Mouse (Mus musculus) forebrain, embryonic 11.5 days (tissue): ENCODE measurements around the gene Prps1l1. TPM values are rescaled to one million over a fixed set of nuclear protein-coding genes. Genes with fewer than 3 reads are reported as not detected.
A peak's percentile ranks its signal among the peaks of the same experiment; 100 is the strongest.

ENCODE experiments used
- ATAC-seq: fragments of 200-750 bp; cut with Nextera tagmentation; replicated peaks from 2 replicates; pipeline ENCODE4 v1.8.0; 2017; ENCODE audit warnings: moderate TSS enrichment; ENCODE audit not compliant: low FRiP score
- DNase-seq: peaks from one replicate; pipeline ENCODE4 v3.0.0-alpha.2; 2017; ENCODE audit warnings: low spot score
- H3K27ac ChIP-seq: fragments of 300-500 bp; sonication (generic); 2 replicates; pipeline ENCODE4 v1.5.1; 2014; ENCODE audit warnings: low read depth, low read length
- H3K27me3 ChIP-seq: fragments of 300-500 bp; sonication (generic); 2 replicates; pipeline ENCODE4 v1.6.1; 2014; ENCODE audit warnings: mild to moderate bottlenecking, low read length, mixed read lengths; ENCODE audit not compliant: control insufficient read depth, insufficient read depth
- H3K36me3 ChIP-seq: fragments of 300-500 bp; sonication (generic); 2 replicates; pipeline ENCODE4 v1.6.1; 2014; ENCODE audit warnings: mild to moderate bottlenecking, low read length, moderate library complexity, mixed read lengths; ENCODE audit not compliant: control insufficient read depth, insufficient read depth
- H3K4me1 ChIP-seq: fragments of 300-500 bp; sonication (generic); replicated peaks from 2 replicates; pipeline ENCODE4 v1.6.1; 2014; ENCODE audit warnings: low read length, mixed read lengths; ENCODE audit not compliant: control insufficient read depth, insufficient read depth
- H3K4me2 ChIP-seq: fragments of 300-500 bp; sonication (generic); 2 replicates; pipeline ENCODE4 v1.6.1; 2014; ENCODE audit warnings: low read depth, mild to moderate bottlenecking, low read length, moderate library complexity, mixed read lengths; ENCODE audit not compliant: severe bottlenecking
- H3K4me3 ChIP-seq: fragments of 300-500 bp; sonication (generic); 2 replicates; pipeline ENCODE4 v1.5.1; 2014; ENCODE audit warnings: low read depth, low read length
- H3K9ac ChIP-seq: fragments of 300-500 bp; sonication (generic); 2 replicates; pipeline ENCODE4 v1.6.1; 2014; ENCODE audit warnings: low read length
- H3K9me3 ChIP-seq: fragments of 300-500 bp; sonication (generic); 2 replicates; pipeline ENCODE4 v1.6.1; 2016; ENCODE audit warnings: low read length, mixed read lengths; ENCODE audit not compliant: control insufficient read depth
- WGBS: fragments of 180-500 bp; shearing (Covaris S2); extraction: QIAGEN DNeasy Blood & Tissue Kit; methylation state at CpG from one replicate; pipeline ENCODE4 v1.1.7; 2014; 5-methylcytosine and 5-hydroxymethylcytosine counted together
- polyA plus RNA-seq: library from polyadenylated mRNA; unstranded; fragments of >200 nt; fragmentation: Nextera tagmentation; extraction: Ambion mirVana; gene quantifications from 2 replicates; pipeline ENCODE4 v1.2.1, GENCODE M21; 2014

Gene Prps1l1
- polyA plus RNA-seq, 1 experiment from 2014 or later: not detected

DNA sequence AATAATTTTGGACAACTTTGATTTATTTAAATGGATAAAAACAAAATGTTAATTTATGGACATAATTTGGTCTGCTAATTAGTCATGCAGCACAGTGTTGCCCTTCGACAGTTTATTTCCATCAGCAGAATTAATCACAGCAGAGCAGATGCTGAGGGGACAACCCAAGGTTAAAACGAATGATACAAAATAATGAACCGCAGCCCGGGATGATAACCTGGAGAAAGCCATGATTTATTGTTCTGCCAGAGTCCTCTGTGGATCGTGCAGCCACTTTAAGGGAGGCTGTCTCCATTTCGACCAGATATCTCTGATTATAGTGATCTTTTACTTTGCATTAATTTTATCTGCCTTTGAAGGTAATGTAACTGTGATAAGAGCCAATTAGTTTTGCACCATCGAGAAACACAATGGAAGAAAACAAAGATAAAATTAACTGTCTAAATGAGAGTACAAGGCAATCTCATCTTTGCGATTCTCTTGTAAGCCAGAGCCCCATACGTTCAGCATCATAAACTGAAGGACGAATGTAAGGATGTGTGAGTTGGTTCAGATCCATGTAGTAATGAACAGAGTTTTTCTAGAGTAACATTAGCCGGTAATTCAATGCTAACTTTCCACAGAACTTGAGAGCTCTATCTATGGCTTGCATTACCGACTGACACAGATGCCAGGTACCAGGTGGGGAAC, 14.4 kb downstream of the Prps1l1 start:
- H3K9ac ChIP-seq: no peak overlapping the region
- no peak overlapping the region for H3K4me3 ChIP-seq
- ATAC-seq: no peak
- WGBS: 84% methylated on average over 12 of the region's 12 CpGs
- H3K27me3 ChIP-seq: no peaks in the 10 kb centered on the region
- DNase-seq: no peak
- H3K4me2 ChIP-seq: no peak overlapping the region
- H3K9me3 ChIP-seq: no peaks in the 10 kb centered on the region
- H3K27ac ChIP-seq: no peak overlapping the region
- no peaks in the 10 kb centered on the region for H3K36me3 ChIP-seq
- H3K4me1 ChIP-seq: no peaks in the 10 kb centered on the region

- no peaks in the 10 kb centered on the region for H3K36me3 ChIP-seq
- 73% methylated on average over 4 of the region's 4 CpGs for WGBS
- no peaks in the 10 kb centered on the region for H3K4me1 ChIP-seq
- H3K9me3 ChIP-seq: no peaks in the 10 kb centered on the region
- H3K4me2 ChIP-seq: no peak overlapping the region
- no peak overlapping the region for H3K9ac ChIP-seq
- H3K4me3 ChIP-seq: no peak overlapping the region
- no peaks in the 10 kb centered on the region for H3K27me3 ChIP-seq
- H3K27ac ChIP-seq: no peak overlapping the region
- DNase-seq (no peak), ATAC-seq (no peak)
These were observed 15.8 kb downstream of the Prps1l1 start for GRCm38 (mm10) chr12:35000323-35000722.

GRCm38 (mm10) chr12:35005748-35006147, 21.2 kb downstream of the Prps1l1 start:
- no peak for ATAC-seq
- Histone ChIP-seq H3K27ac (no peak overlapping the region), H3K4me2 (no peak overlapping the region), H3K9me3 (no peaks in the 10 kb centered on the region), H3K9ac (no peak overlapping the region), H3K36me3 (no peaks in the 10 kb centered on the region), H3K4me3 (no peak overlapping the region), H3K4me1 (no peaks in the 10 kb centered on the region), H3K27me3 (no peaks in the 10 kb centered on the region)
- DNase-seq: no peak

GRCm38 (mm10) chr12:35007851-35008250, 23.3 kb downstream of the Prps1l1 start:
- no peak overlapping the region for H3K4me3 ChIP-seq
- peak overlapping the region; percentile 46; the same call in 1 of the 2 replicates for H3K27ac ChIP-seq
- H3K36me3 ChIP-seq: no peaks in the 10 kb centered on the region
- no peak overlapping the region for H3K9ac ChIP-seq
- WGBS: 74% methylated on average over 1 of the region's 1 CpGs
- H3K9me3 ChIP-seq: no peaks in the 10 kb centered on the region
- ATAC-seq: 0 out of 2 replicates have a peak, but pooled peaks have one; percentile 8
- H3K4me2 ChIP-seq: no peak overlapping the region
- no peaks in the 10 kb centered on the region for H3K27me3 ChIP-seq
- no peaks in the 10 kb centered on the region for H3K4me1 ChIP-seq
- DNase-seq: no peak

DNA sequence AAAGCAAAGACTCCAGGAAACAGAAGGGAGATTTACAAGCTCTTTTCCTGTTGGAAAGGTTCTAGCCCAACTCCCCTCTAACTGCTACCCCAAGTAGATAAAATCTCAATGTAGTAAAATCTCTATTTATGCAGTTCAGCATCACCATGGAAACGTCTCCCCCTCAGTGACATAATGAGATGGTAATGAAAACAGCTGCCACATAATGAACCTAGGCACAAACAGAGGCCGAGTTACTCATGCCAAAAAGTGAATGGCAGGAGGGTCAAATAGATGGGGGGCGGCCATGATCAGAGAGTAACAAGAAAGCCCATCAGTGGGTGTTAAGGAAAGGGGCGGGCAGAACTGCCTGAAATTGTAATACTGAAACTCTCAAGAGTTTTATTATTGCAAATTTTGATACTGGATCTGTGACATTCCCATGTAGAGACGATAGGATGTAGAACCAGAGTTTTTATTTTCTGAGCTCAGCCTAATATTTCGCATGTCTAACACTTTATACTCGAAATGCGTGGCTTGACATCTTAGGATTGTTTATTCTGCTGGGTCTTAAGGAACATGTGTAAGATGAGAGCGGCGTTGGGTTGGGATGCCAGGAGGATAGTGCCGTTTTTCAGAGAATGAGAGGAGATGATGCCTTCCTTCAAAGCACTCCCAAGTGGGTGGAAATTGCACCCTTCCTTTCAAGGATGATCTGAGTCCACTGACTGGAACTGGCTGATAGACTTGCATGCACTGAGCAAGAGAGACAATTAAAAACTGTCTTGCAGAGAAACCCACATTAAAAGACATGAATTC, 24.0 kb downstream of the Prps1l1 start:
- no peaks in the 10 kb centered on the region for H3K27me3 ChIP-seq
- no peak overlapping the region for H3K4me2 ChIP-seq
- ATAC-seq (peak; percentile 97), DNase-seq (peak; percentile 63)
- H3K9ac ChIP-seq: no peak overlapping the region
- no peaks in the 10 kb centered on the region for H3K36me3 ChIP-seq
- peak overlapping the region; percentile 46; the same call in 1 of the 2 replicates for H3K27ac ChIP-seq
- no peak overlapping the region for H3K4me3 ChIP-seq
- no peaks in the 10 kb centered on the region for H3K9me3 ChIP-seq
- H3K4me1 ChIP-seq: no peaks in the 10 kb centered on the region
- 36% methylated on average over 11 of the region's 11 CpGs for WGBS

- no peaks in the 10 kb centered on the region for H3K4me1 ChIP-seq
- WGBS: 73% methylated on average over 1 of the region's 1 CpGs
- H3K4me2 ChIP-seq: no peak overlapping the region
- H3K36me3 ChIP-seq: no peaks in the 10 kb centered on the region
- no peak for DNase-seq
- no peak for ATAC-seq
- H3K27ac ChIP-seq: no peak overlapping the region
- no peaks in the 10 kb centered on the region for H3K9me3 ChIP-seq
- no peak overlapping the region for H3K9ac ChIP-seq
- no peak overlapping the region for H3K4me3 ChIP-seq
- no peaks in the 10 kb centered on the region for H3K27me3 ChIP-seq
These were observed 26.9 kb downstream of the Prps1l1 start for GRCm38 (mm10) chr12:35011462-35011861.

DNA sequence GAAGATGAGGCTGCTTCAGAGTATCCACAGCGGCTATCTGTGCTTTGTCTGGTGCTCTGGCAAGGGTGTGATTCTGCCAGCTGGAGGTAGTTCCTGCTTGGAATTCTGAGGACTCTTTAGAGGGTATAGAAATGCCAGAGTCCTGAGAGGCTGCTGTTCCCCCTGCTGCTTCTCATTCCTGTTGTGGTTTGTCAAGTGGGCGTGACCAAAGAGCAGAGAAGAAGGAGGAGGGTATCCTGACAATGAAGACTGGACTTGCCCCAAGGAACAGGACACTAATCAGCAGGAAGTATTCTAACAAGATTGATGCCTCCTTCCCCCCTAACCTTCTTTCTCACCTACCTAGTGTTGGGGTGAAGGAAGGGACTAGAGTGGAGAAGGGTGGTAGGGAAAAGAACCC, 29.4 kb downstream of the Prps1l1 start:
- Histone ChIP-seq H3K4me1 (no peaks in the 10 kb centered on the region), H3K9ac (no peak overlapping the region), H3K27ac (no peak overlapping the region), H3K4me2 (no peak overlapping the region), H3K36me3 (no peaks in the 10 kb centered on the region), H3K27me3 (no peaks in the 10 kb centered on the region), H3K9me3 (no peaks in the 10 kb centered on the region), H3K4me3 (no peak overlapping the region)
- WGBS: 65% methylated on average over 2 of the region's 2 CpGs
- DNase-seq (no peak), ATAC-seq (no peak)

DNA sequence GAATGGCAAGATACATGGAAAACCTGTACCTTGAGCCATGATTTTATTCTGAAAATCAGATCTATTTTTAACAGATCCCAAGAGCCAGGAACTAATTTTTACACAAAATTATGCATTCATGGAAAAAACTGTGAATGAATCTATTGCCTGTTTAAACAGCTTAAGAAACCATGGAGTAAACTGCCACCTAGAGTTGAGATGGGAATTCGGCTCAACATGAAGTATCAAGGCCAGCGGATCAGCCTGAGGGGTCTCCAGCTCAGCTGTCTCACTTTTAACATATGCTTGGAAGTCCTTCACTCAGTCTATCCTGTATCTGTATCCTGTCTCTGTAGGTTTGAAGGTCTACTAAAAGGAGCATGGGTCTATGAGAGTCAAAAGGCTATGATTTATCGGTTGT, 31.5 kb downstream of the Prps1l1 start:
- Histone ChIP-seq H3K27ac (no peak overlapping the region), H3K4me3 (no peak overlapping the region), H3K9ac (no peak overlapping the region), H3K9me3 (no peaks in the 10 kb centered on the region), H3K27me3 (no peaks in the 10 kb centered on the region), H3K36me3 (no peaks in the 10 kb centered on the region), H3K4me1 (no peaks in the 10 kb centered on the region), H3K4me2 (no peak overlapping the region)
- WGBS: 75% methylated on average over 3 of the region's 3 CpGs
- no peak for DNase-seq
- ATAC-seq: no peak
